Mouse (Mus musculus) liver, embryonic 14.5 days (tissue): ENCODE data around the gene Fgfr2.

Experiments used
- CTCF ChIP-seq: IDR thresholded peaks from 2 replicates; pipeline ENCODE4 v1.5.1; 2016; ENCODE audit warnings: antibody characterized with exemption, low read depth, control low read depth
- EP300 ChIP-seq: IDR thresholded peaks from 2 replicates; pipeline ENCODE4 v1.6.1; 2016; ENCODE audit warnings: antibody characterized with exemption, low read depth

- TF ChIP-seq CTCF (no peak), EP300 (no peak)
Observed at GRCm38 (mm10) chr7:132751716-132752115, 371.4 kb downstream of the Fgfr2 start.
